Mouse (Mus musculus): ENCODE measurements at regions not wholly inside any gene's neighbourhood (a gene's known extent, or its start where the extent isn't known, plus 50 kb on each side); places are given as distances from the start of the nearest gene placed in this dataset.

DNA sequence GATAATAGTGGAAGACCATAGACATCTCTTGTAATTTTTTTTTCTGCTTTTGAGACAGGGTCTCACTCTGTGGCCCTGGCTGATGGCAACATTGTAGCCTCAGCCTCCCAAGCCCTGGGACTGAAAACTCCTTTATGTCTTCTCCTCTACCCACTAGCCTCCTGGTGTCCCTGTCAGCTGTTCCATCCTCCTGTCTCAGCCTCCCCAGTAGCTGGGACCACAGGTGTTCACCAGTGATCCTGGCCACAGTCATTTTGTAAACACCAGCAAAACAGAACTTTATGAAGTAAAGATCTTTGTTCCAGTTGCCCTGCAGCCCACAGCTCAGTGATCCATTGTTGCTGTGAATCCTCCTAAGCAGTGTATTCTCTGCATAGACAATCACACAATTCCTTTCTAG lies 129.9 kb upstream of the Eya4 start:
- DNase-seq (ENCODE audit: low spot score) = no peak

GRCm38 (mm10) chr10:23478902-23479301 lies 128.3 kb upstream of the Eya4 start:
- DNase-seq (ENCODE audit: low spot score) = no peak

- DNase-seq (ENCODE audit: low spot score) = no peak
Measured at GRCm38 (mm10) chr10:23477104-23477503, 126.5 kb upstream of the Eya4 start.

DNA sequence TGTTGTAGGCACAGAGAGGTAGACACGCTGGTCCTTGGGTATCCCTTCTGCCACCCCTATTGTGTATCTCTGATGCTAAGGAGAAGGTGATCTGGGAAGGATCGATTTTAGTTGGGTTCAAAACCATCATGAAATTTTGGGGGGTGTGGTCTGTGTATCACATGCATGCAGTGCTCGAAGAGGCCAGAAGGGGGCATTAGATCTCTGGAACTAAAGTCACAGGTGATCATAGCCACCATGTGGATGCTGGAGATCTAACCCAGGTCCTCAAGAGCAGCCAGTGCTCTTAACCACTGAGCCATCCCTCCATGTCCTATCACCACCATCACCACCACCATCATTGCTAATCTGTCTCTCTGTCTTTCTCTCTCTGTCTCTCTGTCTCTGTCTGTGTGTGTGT lies 100.4 kb upstream of the Eya4 start:
- DNase-seq (ENCODE audit: low spot score) = no peak

GRCm38 (mm10) chr10:23450647-23450979 lies 100.0 kb upstream of the Eya4 start:
- DNase-seq (ENCODE audit: low spot score) = no peak

GRCm38 (mm10) chr10:23449860-23450646 lies 99.5 kb upstream of the Eya4 start:
- DNase-seq (ENCODE audit: low spot score) = no peak

GRCm38 (mm10) chr10:23448976-23449859 lies 98.6 kb upstream of the Eya4 start:
- no peak for DNase-seq (ENCODE audit: low spot score)

DNA sequence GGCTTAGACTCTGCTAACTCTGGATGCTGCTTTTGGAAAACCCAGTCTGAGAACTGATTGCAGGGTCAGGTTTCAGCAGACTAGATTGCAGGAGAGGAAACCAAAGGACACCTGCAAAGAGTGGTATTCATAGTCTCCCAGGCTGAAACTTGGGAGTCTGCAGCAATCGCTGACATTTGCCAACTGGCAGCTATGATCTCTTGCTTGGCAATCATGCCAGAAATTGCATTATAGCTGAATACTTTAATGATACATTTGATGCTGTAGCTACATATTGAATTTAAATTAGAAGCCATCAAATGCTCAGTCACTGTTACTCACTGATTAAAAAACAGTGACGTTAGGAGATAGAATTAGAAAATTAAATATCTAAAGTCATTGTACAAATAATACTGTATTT lies 79.8 kb upstream of the Eya4 start:
- no peak for DNase-seq (ENCODE audit: low spot score)

- no peak for DNase-seq (ENCODE audit: low spot score)
Measured at GRCm38 (mm10) chr10:23413794-23414518, 63.4 kb upstream of the Eya4 start.

GRCm38 (mm10) chr10:23403351-23403938 lies 52.9 kb upstream of the Eya4 start:
- no peak for DNase-seq (ENCODE audit: low spot score)

Data from urinary bladder, postnatal 25 days (tissue).